In genomic region chr15:97343921-97344320, GRCm38 (mm10) we compare ENCODE assay signal across 19 mouse cellular contexts.
"Had no signal": no experiment of that assay in that cellular context is flagged by ENCODE, and none has a peak within 500 bp of the region (broad histone marks: within the 10 kb centered on the region; RNA-seq: fewer than 3 reads in every experiment).

No protein-coding gene starts in this region.

- H3K4me1 ChIP-seq: neural tube, embryonic 12.5 days; stomach, embryonic 15.5 days had no signal

- H3K27ac ChIP-seq: kidney, postnatal 0 days; layer of hippocampus, adult 2 months; macrophage; midbrain, embryonic 10.5 days; neural tube, embryonic 12.5 days; stomach, embryonic 15.5 days had no signal

- H3K4me3 ChIP-seq: layer of hippocampus, adult 2 months; megakaryocyte, embryonic 14.5 days; midbrain, embryonic 10.5 days; neural tube, embryonic 12.5 days; stomach, embryonic 15.5 days had no signal

- H3K9me3 ChIP-seq: neural tube, embryonic 12.5 days; stomach, embryonic 15.5 days had no signal

- ATAC-seq: lung, postnatal 0 days had no signal

- H3K36me3 ChIP-seq: neural tube, embryonic 12.5 days; stomach, embryonic 15.5 days had no signal

- H3K9ac ChIP-seq: lung, embryonic 14.5 days; neural tube, embryonic 12.5 days; stomach, embryonic 15.5 days had no signal

- H3K4me2 ChIP-seq: lung, embryonic 14.5 days; neural tube, embryonic 12.5 days; stomach, embryonic 15.5 days had no signal

- H3K27me3 ChIP-seq: neural tube, embryonic 12.5 days; stomach, embryonic 15.5 days had no signal

- DNase-seq: kidney, adult 2 months; kidney, postnatal 25 days; layer of hippocampus, adult 9-11 months; lung, embryonic 14.5 days; midbrain, embryonic 14.5 days; retina, postnatal 1 day; right cerebral cortex, postnatal 25 days; spleen, adult 18-20 months; thymus, adult 18-20 months; thymus, postnatal 14 days; thymus, postnatal 4 days had no signal
